Mouse (Mus musculus) heart, postnatal 0 days (tissue): Measurements from ENCODE around the gene Tufm.

Experiments used
- CTCF ChIP-seq: IDR thresholded peaks from 2 replicates; pipeline ENCODE4 v1.5.1; 2016; ENCODE audit warnings: antibody characterized with exemption, control low read depth, low read depth
- EP300 ChIP-seq: IDR thresholded peaks from 2 replicates; pipeline ENCODE4 v1.6.1; 2016; ENCODE audit warnings: antibody characterized with exemption, low read depth

GRCm38 (mm10) chr7:126494120-126494519, 7.0 kb downstream of the Tufm start:
- TF ChIP-seq CTCF (no peak), EP300 (no peak)
